ENCODE assay signal across 20 mouse cellular contexts in genomic region chr19:47898472-47899079, GRCm38 (mm10). TPM values are rescaled to one million over a fixed set of nuclear protein-coding genes. Genes with fewer than 3 reads are reported as not detected.
DNase-seq lines count a peak whose midpoint lies in the region; ATAC-seq and TF ChIP-seq lines count a peak whose summit lies in the region.
"Had no signal": no experiment of that assay in that cellular context is flagged by ENCODE, and none has a peak within 500 bp of the region (broad histone marks: within the 10 kb centered on the region; RNA-seq: fewer than 3 reads in every experiment).

No protein-coding gene starts in this region.

- H3K9me3 ChIP-seq in liver, embryonic 16.5 days (replicated peaks; ENCODE audit: control insufficient read depth, low read length), result no peaks in the 10 kb centered on the region
- H3K9me3 ChIP-seq in forebrain, embryonic 14.5 days (replicated peaks; ENCODE audit: control insufficient read depth, low read length), result no peaks in the 10 kb centered on the region
- H3K9me3 ChIP-seq: forebrain, embryonic 13.5 days; heart, embryonic 15.5 days; hindbrain, embryonic 13.5 days; neural tube, embryonic 12.5 days had no signal

- intact Hi-C loops in heart, postnatal 36 days (cut with DNase I), result no loop called here

- H3K27me3 ChIP-seq in liver, embryonic 16.5 days (ENCODE audit: control insufficient read depth, insufficient read depth, low read depth, low read length), result no peaks in the 10 kb centered on the region
- H3K27me3 ChIP-seq in forebrain, embryonic 14.5 days (replicated peaks; ENCODE audit: control insufficient read depth, insufficient read depth, low read length), result no peaks in the 10 kb centered on the region
- H3K27me3 ChIP-seq: forebrain, embryonic 13.5 days; heart, embryonic 15.5 days; hindbrain, embryonic 13.5 days; neural tube, embryonic 12.5 days had no signal

- peaks cover 24% of the 10 kb centered on the region for H3K4me1 ChIP-seq in liver, embryonic 16.5 days (ENCODE audit: control insufficient read depth, low read depth, low read length)
- no peaks in the 10 kb centered on the region for H3K4me1 ChIP-seq in forebrain, embryonic 14.5 days (ENCODE audit: control insufficient read depth, insufficient read depth, low read length)

- DNase-seq in thymus, postnatal 14 days, result peak; percentile 3
- no peak for DNase-seq in thymus, postnatal 36 days
- peak; percentile 45 for DNase-seq in induced T-regulatory cell, adult 2 months (ENCODE audit: low read depth)
- no peak for DNase-seq in forebrain, embryonic 14.5 days (ENCODE audit: low spot score)
- DNase-seq in layer of hippocampus, adult 2 months (ENCODE audit: low spot score in 2 of 2), result no peak
- no peak for DNase-seq in heart, postnatal 36 days
- DNase-seq in gastrocnemius, postnatal 25 days, result no peak
- DNase-seq: cerebellum, postnatal 14 days; heart, adult 11 months; kidney, adult 11 months; kidney, postnatal 25 days; layer of hippocampus, adult 9-11 months; spleen, adult 18-20 months had no signal

- H3K36me3 ChIP-seq in liver, embryonic 16.5 days (ENCODE audit: control insufficient read depth, insufficient read depth), result peaks cover 3% of the 10 kb centered on the region
- peaks cover 36% of the 10 kb centered on the region for H3K36me3 ChIP-seq in forebrain, embryonic 14.5 days (ENCODE audit: control insufficient read depth, insufficient read depth, low read length)

- peak; percentile 84 for ATAC-seq in liver, embryonic 16.5 days (ENCODE audit: low read depth)
- ATAC-seq in forebrain, embryonic 14.5 days, result no peak
- ATAC-seq: forebrain, embryonic 13.5 days; lung, postnatal 0 days had no signal

- peak overlapping the region; percentile 33; the same call in 1 of the 2 replicates for H3K4me2 ChIP-seq in liver, embryonic 16.5 days (ENCODE audit: low read depth, low read length)
- H3K4me2 ChIP-seq in forebrain, embryonic 14.5 days (ENCODE audit: low read length), result no peak overlapping the region
- H3K4me2 ChIP-seq: forebrain, embryonic 13.5 days; heart, embryonic 15.5 days; hindbrain, embryonic 13.5 days; neural tube, embryonic 12.5 days had no signal

- H3K9ac ChIP-seq in liver, embryonic 16.5 days (ENCODE audit: low read depth, low read length), result no peak overlapping the region
- H3K9ac ChIP-seq in forebrain, embryonic 14.5 days (ENCODE audit: low read length), result no peak overlapping the region
- H3K9ac ChIP-seq: forebrain, embryonic 13.5 days; heart, embryonic 15.5 days; hindbrain, embryonic 13.5 days; neural tube, embryonic 12.5 days had no signal

- TF ChIP-seq CTCF in layer of hippocampus, adult 2 months (conservative IDR thresholded peaks at IDR 0.05), result no peak

- WGBS in liver, embryonic 16.5 days (ENCODE audit: insufficient replicate concordance), result 33% methylated on average over 8 of the region's 8 CpGs
- 91% methylated on average over 8 of the region's 8 CpGs for WGBS in forebrain, embryonic 14.5 days

- H3K4me3 ChIP-seq in liver, embryonic 16.5 days (ENCODE audit: low read depth, low read length), result no peak overlapping the region
- no peak overlapping the region for H3K4me3 ChIP-seq in forebrain, embryonic 14.5 days (ENCODE audit: low read depth, low read length)
- no peak overlapping the region for H3K4me3 ChIP-seq in layer of hippocampus, adult 2 months
- H3K4me3 ChIP-seq: forebrain, embryonic 13.5 days; heart, embryonic 15.5 days; hindbrain, embryonic 13.5 days; neural tube, embryonic 12.5 days had no signal

- H3K27ac ChIP-seq in liver, embryonic 16.5 days (ENCODE audit: low read length), result no peak overlapping the region
- H3K27ac ChIP-seq in forebrain, embryonic 14.5 days (ENCODE audit: low read depth, low read length), result no peak overlapping the region
- no peak overlapping the region for H3K27ac ChIP-seq in layer of hippocampus, adult 2 months
- H3K27ac ChIP-seq: forebrain, embryonic 13.5 days; heart, embryonic 15.5 days; hindbrain, embryonic 13.5 days; neural tube, embryonic 12.5 days had no signal

RNA-seq across cellular contexts. Expression of gene Cfap43, which starts 20.5 kb away (rescaled TPM):
- polyA plus RNA-seq in liver, embryonic 16.5 days (2015; fragmentation: Nextera tagmentation; extraction: Ambion mirVana), result 0.01 TPM in 1 of 2 replicates, not detected in the other
- polyA plus RNA-seq in forebrain, embryonic 14.5 days (2014; fragmentation: Nextera tagmentation; extraction: Ambion mirVana), result 0.99 and 1.4 TPM in 2 replicates
- under 1 TPM; 0.37 to 0.95 TPM for total RNA-seq in layer of hippocampus, adult 2 months (2021)
- not detected for total RNA-seq in heart, postnatal 36 days (2021)
- not detected for total RNA-seq in gastrocnemius, postnatal 25 days (2021)

RNA-seq across cellular contexts. Expression of gene Itprip, which starts 20.5 kb away (rescaled TPM):
- 4.0 and 4.3 TPM in 2 replicates for polyA plus RNA-seq in liver, embryonic 16.5 days (2015; fragmentation: Nextera tagmentation; extraction: Ambion mirVana)
- 5.4 and 6.4 TPM in 2 replicates for polyA plus RNA-seq in forebrain, embryonic 14.5 days (2014; fragmentation: Nextera tagmentation; extraction: Ambion mirVana)
- 1 to 10 TPM; 1.2 to 1.9 TPM for total RNA-seq in layer of hippocampus, adult 2 months (2021)
- 10 to 100 TPM in 1 of 2 experiments, 1 to 10 TPM in 1; 9.9 to 15.1 TPM for total RNA-seq in heart, postnatal 36 days (2021)
- total RNA-seq in gastrocnemius, postnatal 25 days (2021), result under 1 TPM; 0.36 to 0.70 TPM

RNA-seq across cellular contexts. Expression of gene Gsto2, which starts 33.2 kb away (rescaled TPM):
- 0.07 and 0.08 TPM in 2 replicates for polyA plus RNA-seq in liver, embryonic 16.5 days (2015; fragmentation: Nextera tagmentation; extraction: Ambion mirVana)
- polyA plus RNA-seq in forebrain, embryonic 14.5 days (2014; fragmentation: Nextera tagmentation; extraction: Ambion mirVana), result 1.1 TPM in 2 replicates
- 1 to 10 TPM; 2.9 to 3.5 TPM for total RNA-seq in layer of hippocampus, adult 2 months (2021)
- total RNA-seq in heart, postnatal 36 days (2021), result 1 to 10 TPM; 2.1 to 2.3 TPM
- total RNA-seq in gastrocnemius, postnatal 25 days (2021), result under 1 TPM; 0.23 to 0.38 TPM
- total RNA-seq: monocyte, adult 5-6 weeks had no signal

RNA-seq across cellular contexts. Expression of gene Cfap58, which starts 38.9 kb away (rescaled TPM):
- polyA plus RNA-seq in liver, embryonic 16.5 days (2015; fragmentation: Nextera tagmentation; extraction: Ambion mirVana), result not detected in 2 replicates
- polyA plus RNA-seq in forebrain, embryonic 14.5 days (2014; fragmentation: Nextera tagmentation; extraction: Ambion mirVana), result 0.37 and 0.50 TPM in 2 replicates
- under 1 TPM; 0.34 to 0.49 TPM for total RNA-seq in layer of hippocampus, adult 2 months (2021)
- 1 to 10 TPM; 2.1 to 2.2 TPM for total RNA-seq in heart, postnatal 36 days (2021)
- not detected for total RNA-seq in gastrocnemius, postnatal 25 days (2021)
- total RNA-seq: monocyte, adult 5-6 weeks had no signal

RNA-seq across cellular contexts. Expression of gene Gsto1, which starts 43.8 kb away (rescaled TPM):
- 123 and 134 TPM in 2 replicates for polyA plus RNA-seq in liver, embryonic 16.5 days (2015; fragmentation: Nextera tagmentation; extraction: Ambion mirVana)
- polyA plus RNA-seq in forebrain, embryonic 14.5 days (2014; fragmentation: Nextera tagmentation; extraction: Ambion mirVana), result 105 and 120 TPM in 2 replicates
- total RNA-seq in layer of hippocampus, adult 2 months (2021), result 10 to 100 TPM; 52.8 to 55.9 TPM
- total RNA-seq in heart, postnatal 36 days (2021), result 100 to 1,000 TPM; 171 to 196 TPM
- 10 to 100 TPM; 45.3 to 52.3 TPM for total RNA-seq in gastrocnemius, postnatal 25 days (2021)

Comparison
In these comparisons a context has a peak if more than half of its experiments do, and no peak if none do; other contexts are left out.
1. DNase-seq: peak in thymus, postnatal 14 days (single experiment) and induced T-regulatory cell, adult 2 months (single experiment); none in thymus, postnatal 36 days (0 of 2), forebrain, embryonic 14.5 days (single experiment), layer of hippocampus, adult 2 months (0 of 2), heart, postnatal 36 days (0 of 2) and gastrocnemius, postnatal 25 days (single experiment).